Mouse (Mus musculus): ENCODE measurements around the gene Agap2. TPM values are rescaled to one million over a fixed set of nuclear protein-coding genes. Genes with fewer than 3 reads are reported as not detected.

Gene Agap2
- polyA plus RNA-seq (2015; fragmentation: Nextera tagmentation; extraction: Ambion mirVana) = 0.16 and 0.43 TPM in 2 replicates

DNA sequence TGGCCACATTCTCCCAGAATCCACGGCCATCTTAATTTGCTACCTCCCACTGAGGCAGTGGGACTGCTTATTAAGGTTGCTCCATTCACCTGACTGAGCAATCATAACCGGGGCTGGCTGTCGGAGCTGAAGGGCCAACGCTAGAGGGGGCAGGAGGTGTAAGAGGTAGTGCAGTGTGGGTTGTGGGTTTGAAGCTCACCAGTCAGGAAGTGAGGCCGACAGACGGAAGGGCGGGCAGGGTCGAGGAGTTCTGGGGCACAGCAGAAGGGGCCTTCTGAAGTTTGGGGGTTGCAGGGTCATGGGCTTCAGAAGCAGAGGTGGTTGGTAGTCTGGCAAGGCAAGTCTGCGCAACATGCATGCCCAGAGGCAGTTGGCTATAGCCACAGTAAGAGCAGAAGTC lies at the start of gene Agap2:
Agap2 (plus strand) TSS at position 205 of the 400 bp plus-strand sequence.
- Histone ChIP-seq H3K9ac (no peak within 1 kb of the TSS), H3K27me3 (replicated peaks) (peaks cover 43% of the 10 kb centered on the region), H3K27ac (no peak within 1 kb of the TSS), H3K9me3 (no peaks in the 10 kb centered on the region), H3K4me1 (replicated peaks) (peaks cover 16% of the 10 kb centered on the region), H3K4me2 (replicated peaks) (no peak within 1 kb of the TSS), H3K36me3 (no peaks in the 10 kb centered on the region), H3K4me3 (replicated peaks) (no peak within 1 kb of the TSS)
- no peak for ATAC-seq
- WGBS = 55% methylated on average over 9 of the region's 9 CpGs

DNA sequence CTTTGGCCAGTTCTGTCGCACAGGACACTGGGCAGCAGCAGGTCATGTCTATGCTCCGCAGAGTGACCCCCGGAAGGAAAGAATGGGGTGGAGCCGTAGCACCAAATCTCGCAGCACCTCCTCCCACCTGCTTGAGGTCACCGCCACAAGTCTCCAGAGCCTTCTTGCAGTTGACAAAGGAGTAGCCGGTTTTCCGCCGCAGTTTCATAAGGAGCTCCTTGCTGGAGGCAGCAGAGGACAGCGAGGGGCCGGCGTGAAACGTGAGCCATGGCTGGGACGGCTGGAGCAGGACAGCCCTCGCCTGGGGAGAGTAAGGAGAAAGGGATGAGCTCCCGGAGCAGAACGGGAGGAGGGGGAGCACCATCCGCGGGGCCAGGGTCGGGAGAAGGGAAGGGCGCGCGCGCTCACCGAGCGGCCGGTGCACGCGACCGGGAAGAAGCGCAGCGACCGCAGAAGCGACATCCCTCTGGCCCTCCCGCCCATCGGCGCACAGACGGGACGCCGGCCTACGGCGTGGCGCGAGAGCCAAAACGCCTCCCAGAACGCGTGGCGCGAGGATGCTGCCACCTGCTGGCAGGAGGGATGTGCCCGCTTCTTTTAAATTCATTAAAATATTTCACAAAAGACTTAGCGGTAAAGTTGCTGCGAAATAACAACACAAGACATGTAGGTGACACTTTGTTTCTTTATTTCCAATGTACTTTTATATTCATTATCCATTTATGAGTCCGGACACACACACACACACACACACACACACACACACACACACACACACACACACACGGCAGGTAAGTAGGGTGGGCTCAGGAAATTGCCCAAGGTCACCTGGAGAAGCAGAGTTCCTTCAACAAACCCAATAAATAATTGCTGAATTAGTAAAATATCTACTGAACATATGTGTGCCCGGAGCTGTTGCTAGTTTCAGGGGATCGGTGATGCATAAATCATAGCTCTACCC lies 44.5 kb upstream of the Agap2 start, which contains the start of gene Tsfm:
Tsfm (minus strand) TSS at position 505 of the 961 bp plus-strand sequence.
- WGBS = 5% methylated on average over 56 of the region's 56 CpGs

DNA sequence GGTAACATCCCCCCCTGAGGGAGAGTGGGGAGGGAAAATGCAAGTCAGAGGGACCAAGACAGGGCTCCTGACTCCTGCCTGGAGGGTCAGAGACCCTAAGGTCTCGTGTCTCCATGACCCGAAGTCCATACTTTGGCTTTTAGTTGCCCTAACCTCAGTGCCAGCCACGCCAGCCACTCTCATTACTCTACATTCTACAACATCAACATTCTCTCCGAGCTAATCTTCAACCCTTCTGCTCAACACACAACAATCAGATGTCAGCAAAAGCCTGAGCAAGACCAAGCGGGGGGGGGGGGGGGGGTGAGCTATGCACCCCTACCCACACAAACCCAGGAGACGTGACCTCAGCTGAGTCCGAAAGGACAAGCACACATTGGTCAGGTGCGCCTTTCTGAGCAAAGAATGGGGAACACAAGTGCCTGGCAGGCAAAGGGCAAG lies 41.8 kb upstream of the Agap2 start:
- H3K27me3 ChIP-seq (replicated peaks) = no peaks in the 10 kb centered on the region
- H3K4me1 ChIP-seq (replicated peaks) = peaks cover 4% of the 10 kb centered on the region; the same call in 1 of the 2 replicates
- H3K36me3 ChIP-seq = 0 out of 2 replicates have a peak, but pooled peaks cover 1% of the 10 kb centered on the region
- no peak for ATAC-seq
- no peak overlapping the region for H3K4me2 ChIP-seq (replicated peaks)
- no peak overlapping the region for H3K4me3 ChIP-seq (replicated peaks)
- no peaks in the 10 kb centered on the region for H3K9me3 ChIP-seq
- no peak overlapping the region for H3K9ac ChIP-seq
- WGBS = 80% methylated on average over 8 of the region's 8 CpGs
- no peak overlapping the region for H3K27ac ChIP-seq

More for the DNA sequence above, 44.5 kb upstream of the Agap2 start, which contains the start of gene Tsfm:
- Histone ChIP-seq H3K9me3 (no peaks in the 10 kb centered on the region), H3K36me3 (peaks cover 13% of the 10 kb centered on the region; the same call in 1 of the 2 replicates), H3K27ac (peak within 1 kb of the TSS; percentile 72), H3K4me2 (replicated peaks) (peak within 1 kb of the TSS; percentile 63), H3K27me3 (replicated peaks) (no peaks in the 10 kb centered on the region), H3K4me3 (replicated peaks) (peak within 1 kb of the TSS; percentile 80), H3K4me1 (replicated peaks) (peaks cover 4% of the 10 kb centered on the region; the same call in 1 of the 2 replicates), H3K9ac (peak within 1 kb of the TSS; percentile 86)
- ATAC-seq = peak; percentile 92

DNA sequence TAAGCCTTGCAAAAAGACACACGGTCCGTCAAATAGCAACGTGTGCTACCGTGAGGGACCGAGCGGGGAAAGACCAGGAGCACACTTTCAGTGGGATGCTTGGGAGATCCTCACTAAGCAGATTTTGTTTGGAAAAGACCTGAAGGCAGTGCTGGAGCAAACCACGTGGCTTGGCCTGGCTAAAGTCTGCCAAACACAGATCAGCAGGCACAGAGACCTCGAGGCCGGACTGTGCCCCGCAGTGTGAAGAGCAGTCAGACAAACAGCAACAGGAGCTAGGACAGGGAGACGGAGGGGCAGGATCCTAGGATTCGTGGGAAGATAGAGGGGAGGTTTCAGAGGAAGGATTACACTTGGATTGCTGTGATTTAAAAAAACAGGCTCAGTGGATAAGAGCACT lies 38.8 kb upstream of the Agap2 start:
- ATAC-seq = no peak
- H3K4me1 ChIP-seq (replicated peaks) = peaks cover 5% of the 10 kb centered on the region; the same call in 1 of the 2 replicates
- H3K9ac ChIP-seq = no peak overlapping the region
- no peaks in the 10 kb centered on the region for H3K36me3 ChIP-seq
- 76% methylated on average over 12 of the region's 12 CpGs for WGBS
- no peak overlapping the region for H3K4me2 ChIP-seq (replicated peaks)
- H3K4me3 ChIP-seq (replicated peaks) = no peak overlapping the region
- H3K27ac ChIP-seq = no peak overlapping the region
- 0 out of 2 replicates have a peak, but pooled peaks cover 3% of the 10 kb centered on the region for H3K27me3 ChIP-seq (replicated peaks)
- no peaks in the 10 kb centered on the region for H3K9me3 ChIP-seq

DNA sequence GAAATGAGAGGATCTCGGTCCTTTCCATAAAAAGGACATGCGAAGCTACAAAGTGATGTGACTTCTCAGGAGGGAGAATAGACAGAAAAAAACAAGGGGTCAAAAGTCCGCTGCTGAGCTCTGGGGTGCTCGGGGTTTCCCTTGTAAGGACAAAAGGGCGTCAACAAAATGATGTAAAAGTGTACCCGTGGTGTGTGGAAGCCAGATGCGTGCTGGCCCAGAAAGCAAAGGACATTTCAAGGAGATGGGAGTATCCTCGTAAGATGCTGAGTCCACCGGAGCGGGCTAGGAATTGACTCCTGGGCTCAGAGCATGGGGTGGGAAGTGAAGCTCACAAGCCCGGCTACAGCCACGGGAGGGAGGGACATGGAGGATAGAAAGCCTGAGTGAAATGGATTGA lies 37.4 kb upstream of the Agap2 start:
- Histone ChIP-seq H3K27me3 (replicated peaks) (0 out of 2 replicates have a peak, but pooled peaks cover 3% of the 10 kb centered on the region), H3K4me2 (replicated peaks) (no peak overlapping the region), H3K4me1 (replicated peaks) (peaks cover 9% of the 10 kb centered on the region), H3K36me3 (no peaks in the 10 kb centered on the region), H3K27ac (no peak overlapping the region), H3K9me3 (no peaks in the 10 kb centered on the region), H3K9ac (no peak overlapping the region), H3K4me3 (replicated peaks) (no peak overlapping the region)
- WGBS = 75% methylated on average over 12 of the region's 12 CpGs
- ATAC-seq = no peak

DNA sequence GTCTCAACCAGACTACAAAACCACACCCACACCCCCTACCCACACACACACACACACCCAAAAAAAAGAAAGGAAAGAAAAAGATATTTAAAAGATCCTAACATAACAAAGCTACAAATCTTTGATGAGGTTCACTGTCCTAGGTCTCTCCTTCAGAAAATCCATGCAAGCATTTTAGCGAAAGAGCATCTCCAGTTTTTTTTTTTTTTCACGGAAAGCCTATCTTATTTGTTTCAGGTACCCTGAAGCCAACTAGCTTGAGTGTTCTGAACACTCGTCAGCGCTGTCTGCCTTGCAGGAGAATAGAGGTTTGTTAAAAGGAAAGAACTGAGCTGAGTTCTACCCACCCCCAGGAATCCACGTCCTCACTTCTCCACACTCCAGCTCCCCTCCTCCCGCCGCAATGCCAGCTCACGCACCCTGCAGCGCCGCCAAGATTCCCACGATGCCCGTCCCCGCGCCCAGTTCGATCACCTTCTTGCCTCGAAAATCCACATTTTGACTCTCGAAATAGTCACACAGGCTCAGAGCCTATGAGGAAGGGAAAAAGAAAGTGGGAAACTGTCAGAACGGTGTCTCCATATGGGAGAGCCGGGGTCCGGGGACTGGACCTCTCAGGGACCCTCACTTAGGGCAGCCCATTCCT lies 34.4 kb upstream of the Agap2 start:
- Histone ChIP-seq H3K4me2 (replicated peaks) (peak overlapping the region; percentile 97), H3K9me3 (no peaks in the 10 kb centered on the region), H3K4me3 (replicated peaks) (peak overlapping the region; percentile 85), H3K27me3 (replicated peaks) (0 out of 2 replicates have a peak, but pooled peaks cover 3% of the 10 kb centered on the region), H3K9ac (peak overlapping the region; percentile 69), H3K27ac (no peak overlapping the region; the same call in 1 of the 2 replicates), H3K4me1 (replicated peaks) (peaks cover 11% of the 10 kb centered on the region), H3K36me3 (no peaks in the 10 kb centered on the region)
- no peak for ATAC-seq
- WGBS = 2% methylated on average over 20 of the region's 20 CpGs

DNA sequence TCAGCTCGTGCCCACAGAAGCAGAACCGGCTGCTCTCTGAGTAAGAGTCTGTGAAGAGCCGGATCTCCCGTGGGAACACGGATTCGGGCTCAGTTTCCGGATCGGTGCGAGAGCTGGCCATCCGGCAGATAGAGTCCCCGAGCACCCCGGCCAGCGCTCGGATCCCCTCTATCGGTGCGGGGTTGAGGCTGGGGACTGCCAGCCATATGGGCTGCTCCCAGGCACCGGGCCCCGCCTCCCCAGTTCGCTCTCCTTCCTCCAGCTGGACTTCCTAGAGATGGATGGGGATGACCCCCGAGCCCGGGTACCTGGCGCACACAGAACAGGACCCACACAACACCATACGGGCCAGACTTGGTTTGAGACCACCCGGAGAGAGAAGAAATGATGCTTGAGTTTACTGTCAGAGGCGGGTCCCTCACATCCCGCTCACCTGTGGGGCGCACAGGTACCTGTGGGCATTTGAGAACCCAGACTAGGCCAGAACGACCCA lies 33.8 kb upstream of the Agap2 start, which contains the start of the genes Mettl1 and Eef1akmt3:
Mettl1 (plus strand) TSS at position 141 of the 493 bp plus-strand sequence.
Eef1akmt3 (minus strand) TSS at position 240 of the 493 bp plus-strand sequence.
- 0 out of 2 replicates have a peak, but pooled peaks cover 2% of the 10 kb centered on the region for H3K36me3 ChIP-seq
- WGBS = 1% methylated on average over 28 of the region's 28 CpGs
- H3K27ac ChIP-seq = peak within 1 kb of the TSS; percentile 71
- H3K4me3 ChIP-seq (replicated peaks) = peak within 1 kb of the TSS; percentile 85
- H3K9me3 ChIP-seq = no peaks in the 10 kb centered on the region
- peaks cover 11% of the 10 kb centered on the region for H3K4me1 ChIP-seq (replicated peaks)
- H3K4me2 ChIP-seq (replicated peaks) = peak within 1 kb of the TSS; percentile 97
- H3K27me3 ChIP-seq (replicated peaks) = 0 out of 2 replicates have a peak, but pooled peaks cover 3% of the 10 kb centered on the region
- peak within 1 kb of the TSS; percentile 69 for H3K9ac ChIP-seq
- ATAC-seq = peak; percentile 78

DNA sequence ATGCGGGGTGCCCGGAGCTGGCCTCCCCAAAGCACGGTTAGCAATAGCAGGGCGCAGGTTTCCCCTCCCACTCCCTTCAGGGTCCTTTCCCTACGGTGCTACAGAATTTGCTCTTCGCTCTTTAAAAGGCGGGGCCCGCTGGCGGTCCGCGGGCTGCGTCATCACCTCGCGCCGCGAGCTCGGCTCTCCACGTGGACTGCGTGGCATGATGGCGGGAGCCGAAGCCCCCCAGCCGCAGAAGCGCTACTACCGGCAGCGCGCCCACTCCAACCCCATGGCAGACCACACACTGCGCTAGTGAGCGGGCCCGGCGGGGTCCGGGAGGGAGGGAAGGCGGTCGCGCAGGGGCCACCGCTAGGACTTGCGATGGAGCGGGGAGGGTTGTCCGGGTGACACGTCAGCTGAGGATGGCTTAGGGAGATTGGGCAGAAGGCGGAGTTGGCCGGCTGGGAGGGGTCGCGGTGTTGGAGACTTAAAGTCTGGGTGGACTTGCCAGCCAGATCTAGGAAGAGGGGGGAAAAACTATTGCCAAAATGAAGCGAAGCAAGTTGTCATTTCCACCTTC lies 33.2 kb upstream of the Agap2 start:
- WGBS = under 1% methylated on average over 38 of the region's 44 CpGs
- Histone ChIP-seq H3K9me3 (no peaks in the 10 kb centered on the region), H3K27ac (peak overlapping the region; percentile 71), H3K9ac (peak overlapping the region; percentile 69), H3K27me3 (replicated peaks) (0 out of 2 replicates have a peak, but pooled peaks cover 3% of the 10 kb centered on the region), H3K36me3 (0 out of 2 replicates have a peak, but pooled peaks cover 2% of the 10 kb centered on the region), H3K4me3 (replicated peaks) (peak overlapping the region; percentile 85), H3K4me1 (replicated peaks) (peaks cover 11% of the 10 kb centered on the region), H3K4me2 (replicated peaks) (peak overlapping the region; percentile 97)
- peak; percentile 92 for ATAC-seq

DNA sequence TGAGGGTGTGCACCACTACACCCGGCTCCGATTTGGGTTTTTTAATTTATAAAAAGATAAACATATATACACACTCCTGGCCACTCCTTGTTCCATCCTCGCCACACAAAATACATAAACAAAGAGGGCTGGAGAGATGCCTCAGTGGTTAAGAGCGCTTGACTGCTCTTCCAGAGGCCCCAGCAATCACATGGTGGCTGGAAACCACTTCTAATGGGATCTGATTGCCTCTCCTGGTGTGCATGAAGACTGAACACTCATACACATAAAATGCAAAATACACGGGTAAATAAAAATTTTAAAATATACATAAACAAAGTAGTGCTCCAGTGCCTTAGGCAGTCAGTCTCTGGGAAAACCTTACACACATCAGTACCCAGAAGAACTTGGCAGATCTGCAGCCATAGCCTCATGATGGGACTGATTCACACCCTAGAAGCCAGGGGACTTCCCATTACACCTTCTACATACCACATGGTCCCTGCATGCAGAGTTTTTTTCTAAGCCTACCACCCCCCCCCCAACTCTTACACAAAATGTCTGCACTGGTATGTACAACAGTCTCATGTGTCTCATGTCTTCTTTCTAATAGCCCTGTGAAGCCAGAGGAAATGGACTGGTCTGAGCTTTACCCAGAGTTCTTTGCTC lies 32.5 kb upstream of the Agap2 start:
- Histone ChIP-seq H3K4me3 (replicated peaks) (peak overlapping the region; percentile 85), H3K4me2 (replicated peaks) (peak overlapping the region; percentile 97), H3K9ac (peak overlapping the region; percentile 69), H3K9me3 (no peaks in the 10 kb centered on the region), H3K27ac (peak overlapping the region; percentile 71), H3K27me3 (replicated peaks) (peaks cover 6% of the 10 kb centered on the region), H3K36me3 (0 out of 2 replicates have a peak, but pooled peaks cover 2% of the 10 kb centered on the region), H3K4me1 (replicated peaks) (peaks cover 11% of the 10 kb centered on the region)
- WGBS = 16% methylated on average over 5 of the region's 5 CpGs
- ATAC-seq = peak; percentile 10

DNA sequence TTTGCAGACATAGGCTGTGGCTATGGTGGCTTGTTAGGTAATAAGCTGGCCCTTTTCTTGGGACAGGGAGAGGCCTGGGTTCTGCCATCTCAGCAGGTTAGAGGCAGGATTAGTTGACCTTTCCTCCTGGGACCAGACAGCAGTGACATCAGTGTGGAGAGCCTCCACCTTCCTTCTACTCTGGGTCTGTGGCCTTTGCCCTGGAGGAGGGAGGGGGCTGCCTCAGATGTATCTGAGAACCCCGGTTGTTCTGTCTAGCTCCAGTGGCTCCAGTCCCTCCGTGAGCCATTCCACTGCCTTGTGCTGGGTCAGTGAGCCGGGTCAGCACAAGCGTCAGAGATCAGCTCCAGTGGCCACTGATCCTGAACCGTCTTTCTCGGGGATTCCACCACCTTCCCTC lies 31.9 kb upstream of the Agap2 start:
- no peak for ATAC-seq
- H3K36me3 ChIP-seq = 0 out of 2 replicates have a peak, but pooled peaks cover 2% of the 10 kb centered on the region
- peaks cover 11% of the 10 kb centered on the region for H3K4me1 ChIP-seq (replicated peaks)
- no peaks in the 10 kb centered on the region for H3K9me3 ChIP-seq
- H3K4me2 ChIP-seq (replicated peaks) = 0 out of 2 replicates have a peak overlapping the region, but pooled peaks have one; percentile 97
- H3K27me3 ChIP-seq (replicated peaks) = peaks cover 12% of the 10 kb centered on the region
- no peak overlapping the region for H3K9ac ChIP-seq
- no peak overlapping the region for H3K27ac ChIP-seq
- no peak overlapping the region for H3K4me3 ChIP-seq (replicated peaks)
- 91% methylated on average over 6 of the region's 6 CpGs for WGBS

DNA sequence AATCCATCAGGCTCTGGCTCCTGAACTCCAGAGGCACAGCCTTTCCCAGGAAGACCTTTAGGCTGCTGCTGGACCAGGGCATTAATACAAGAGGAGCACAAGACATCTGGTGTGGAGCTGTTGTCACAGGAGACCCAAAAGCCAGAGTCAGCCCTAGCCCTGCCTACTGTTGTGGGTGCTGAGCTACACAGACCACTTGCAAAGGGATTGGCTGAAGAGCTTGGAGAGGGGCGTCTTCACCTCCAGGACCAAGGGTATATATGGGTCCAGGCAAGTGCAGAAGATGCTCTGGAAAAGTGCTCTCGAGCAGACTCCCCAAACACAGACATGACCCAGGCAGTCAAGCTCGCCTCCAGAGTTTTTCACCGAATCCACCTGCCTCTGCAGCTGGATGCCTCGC lies 27.1 kb upstream of the Agap2 start, which contains the start of gene Cyp27b1:
Cyp27b1 (plus strand) TSS at position 297 of the 400 bp plus-strand sequence.
- peaks cover 17% of the 10 kb centered on the region for H3K4me1 ChIP-seq (replicated peaks)
- peak within 1 kb of the TSS; percentile 66 for H3K4me2 ChIP-seq (replicated peaks)
- no peak for ATAC-seq
- H3K9me3 ChIP-seq = no peaks in the 10 kb centered on the region
- WGBS = 31% methylated on average over 5 of the region's 5 CpGs
- 0 out of 2 replicates have a peak, but pooled peaks cover 2% of the 10 kb centered on the region for H3K36me3 ChIP-seq
- H3K9ac ChIP-seq = no peak within 1 kb of the TSS
- peak within 1 kb of the TSS; percentile 26 for H3K4me3 ChIP-seq (replicated peaks)
- peaks cover 42% of the 10 kb centered on the region for H3K27me3 ChIP-seq (replicated peaks)
- no peak within 1 kb of the TSS for H3K27ac ChIP-seq

All from intestine, embryonic 15.5 days (tissue).